Mouse (Mus musculus): ENCODE results near the gene Grin3b.

DNA sequence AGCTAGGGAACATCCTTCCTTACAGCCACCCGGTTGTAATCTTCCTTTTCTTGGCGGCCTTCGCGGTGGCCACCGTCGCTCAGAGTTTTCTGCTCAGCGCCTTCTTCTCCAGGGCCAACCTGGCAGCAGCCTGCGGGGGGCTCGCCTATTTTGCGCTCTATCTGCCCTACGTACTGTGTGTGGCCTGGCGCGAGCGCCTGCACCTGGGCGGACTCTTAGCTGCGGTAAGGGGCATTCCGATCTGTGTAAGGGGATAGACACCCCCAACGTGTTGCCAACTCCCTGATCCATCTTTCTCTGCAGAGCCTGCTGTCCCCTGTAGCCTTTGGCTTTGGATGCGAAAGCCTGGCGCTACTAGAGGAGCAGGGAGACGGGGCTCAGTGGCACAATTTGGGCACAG lies 32.3 kb downstream of the Grin3b start:
- TF ChIP-seq GATA1 (IDR thresholded peaks at IDR 0.05; ENCODE audit: borderline replicate concordance, low read length) (no peak), CTCF (IDR thresholded peaks at IDR 0.05; ENCODE audit: low read depth, low read length) (no peak), TAL1 (conservative IDR thresholded peaks at IDR 0.05; ENCODE audit: low read depth, low read length) (no peak), GATA2 (IDR thresholded peaks at IDR 0.05; ENCODE audit: borderline replicate concordance, low read depth, low read length) (no peak), POLR2AphosphoS5 (IDR thresholded peaks at IDR 0.05; ENCODE audit: insufficient replicate concordance, low read depth, low read length) (no peak)
